Mouse (Mus musculus) neutrophil, adult 83 days (primary cell): ENCODE data around the gene Toe1. TPM values are rescaled to one million over a fixed set of nuclear protein-coding genes. Genes with fewer than 3 reads are reported as not detected.

Experiments
- total RNA-seq, 2 experiments: library from RNA; stranded (reverse); gene quantifications; one replicate each; pipeline ENCODE4 v1.2.4; 2023

Toe1 gene
- total RNA-seq, result 10 to 100 TPM; 14.0 to 16.1 TPM

GRCm38 (mm10) chr4:116807197-116808129 is at the start of gene Toe1, which contains the start of gene Mutyh:
TSS of gene Toe1 (minus strand) at chr4:116807640.
TSS of gene Mutyh (plus strand) at chr4:116807723.

GRCm38 (mm10) chr4:116821694-116822016 is 14.2 kb upstream of the Toe1 start, which contains the start of gene Hpdl:
TSS of gene Hpdl (minus strand) at chr4:116821707.

Other genes starting within 250 kb of the Toe1 start
- gene Gpbp1l1, start 250.0 kb downstream of the Toe1 start, total RNA-seq, result 10 to 100 TPM; 74.2 to 81.3 TPM
- 1 to 10 TPM; 6.0 to 6.6 TPM for gene Ccdc17, start 211.0 kb downstream of the Toe1 start, total RNA-seq
- 10 to 100 TPM; 57.0 to 59.7 TPM for gene Nasp, start 179.7 kb downstream of the Toe1 start, total RNA-seq
- 100 to 1,000 TPM; 266 to 278 TPM for gene Akr1a1, start 156.0 kb downstream of the Toe1 start, total RNA-seq
- gene Prdx1, start 122.1 kb downstream of the Toe1 start, total RNA-seq, result 100 to 1,000 TPM; 140 to 144 TPM
- 1 to 10 TPM; 2.5 to 2.9 TPM for gene Mmachc, start 99.2 kb downstream of the Toe1 start, total RNA-seq
- gene Ccdc163, start 99.1 kb downstream of the Toe1 start, total RNA-seq, result 10 to 100 TPM; 11.0 to 13.5 TPM
- 10 to 100 TPM; 33.8 to 35.2 TPM for gene Tesk2, start 86.7 kb downstream of the Toe1 start, total RNA-seq
- 1 to 10 TPM; 3.3 to 7.0 TPM for gene Mutyh, start 83 bp upstream of the Toe1 start, total RNA-seq
- gene Hpdl, start 14.1 kb upstream of the Toe1 start, total RNA-seq, result not detected
- not detected for gene Zswim5, start 69.7 kb upstream of the Toe1 start, total RNA-seq
- gene Urod, start 186.8 kb upstream of the Toe1 start, total RNA-seq, result 10 to 100 TPM; 54.6 to 70.3 TPM
- gene Hectd3, start 187.7 kb upstream of the Toe1 start, total RNA-seq, result 10 to 100 TPM; 28.2 to 40.6 TPM
- gene Eif2b3, start 211.8 kb upstream of the Toe1 start, total RNA-seq, result 1 to 10 TPM; 6.7 to 8.7 TPM